Comparison of ENCODE assay signal across 18 mouse cellular contexts in the genomic region with DNA sequence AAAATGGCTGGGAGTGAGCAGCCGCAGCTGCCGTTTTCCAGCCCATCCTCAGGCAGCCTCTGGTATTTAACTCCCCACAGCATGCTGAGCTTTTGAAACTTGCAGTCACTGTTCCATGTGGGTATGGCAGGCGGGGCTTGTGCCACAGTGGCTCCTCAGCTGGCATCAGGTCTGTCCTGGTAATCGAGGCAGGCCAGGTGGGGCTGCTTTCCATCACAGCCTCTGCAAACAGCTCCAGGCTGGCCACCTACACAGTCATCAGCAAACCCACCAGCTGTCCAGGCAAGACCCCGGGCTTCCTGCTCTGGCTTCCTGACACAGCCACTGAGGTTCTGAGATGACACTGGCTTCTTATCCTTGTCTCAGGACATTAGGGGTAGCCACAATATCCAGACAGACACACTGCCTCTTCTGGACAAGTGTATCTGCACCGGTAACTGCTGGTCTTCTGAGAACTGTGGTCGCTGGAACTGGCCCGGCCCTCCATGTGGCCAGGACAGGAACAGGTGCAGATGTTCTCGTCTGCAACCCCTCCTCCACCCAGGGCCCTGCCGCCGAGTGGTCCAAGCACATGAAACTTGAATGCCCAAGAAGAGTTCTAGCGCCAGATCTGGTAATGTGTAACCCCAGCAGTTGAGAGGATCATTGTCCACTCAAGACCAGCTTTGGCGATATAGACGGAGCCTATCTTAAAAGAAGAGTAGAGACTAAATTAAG. TPM values are rescaled to one million over a fixed set of nuclear protein-coding genes. Genes with fewer than 3 reads are reported as not detected.
DNase-seq lines count a peak whose midpoint lies in the region; ATAC-seq and TF ChIP-seq lines count a peak whose summit lies in the region.
"Had no signal": no experiment of that assay in that cellular context is flagged by ENCODE, and none has a peak within 500 bp of the region (broad histone marks: within the 10 kb centered on the region; RNA-seq: fewer than 3 reads in every experiment).

No protein-coding gene starts in this region.

- no peak overlapping the region for H3K4me2 ChIP-seq in kidney, embryonic 14.5 days (replicated peaks; ENCODE audit: low read depth, low read length)
- H3K4me2 ChIP-seq in limb, embryonic 13.5 days (replicated peaks): no peak overlapping the region
- H3K4me2 ChIP-seq: heart, embryonic 12.5 days had no signal

- 76% methylated on average over 14 of the region's 14 CpGs for WGBS in kidney, embryonic 14.5 days
- 48% methylated on average over 14 of the region's 14 CpGs for WGBS in kidney, adult 2 months
- 64% methylated on average over 14 of the region's 14 CpGs for WGBS in limb, embryonic 13.5 days

- TF ChIP-seq POLR2A in kidney, adult 2 months (IDR thresholded peaks at IDR 0.05; ENCODE audit: low read depth, low read length): no peak

- H3K36me3 ChIP-seq in kidney, embryonic 14.5 days (ENCODE audit: control insufficient read depth, insufficient read depth, low read length): no peaks in the 10 kb centered on the region
- no peaks in the 10 kb centered on the region for H3K36me3 ChIP-seq in kidney, adult 2 months (ENCODE audit: control insufficient read depth, insufficient read depth, low read length)
- H3K36me3 ChIP-seq in C2C12 (ENCODE audit: control insufficient read depth, insufficient read depth): no peaks in the 10 kb centered on the region
- H3K36me3 ChIP-seq in limb, embryonic 13.5 days: no peaks in the 10 kb centered on the region
- H3K36me3 ChIP-seq: heart, embryonic 12.5 days had no signal

- no peak overlapping the region for H3K27ac ChIP-seq in kidney, embryonic 14.5 days (ENCODE audit: low read depth, low read length)
- H3K27ac ChIP-seq in kidney, adult 2 months (ENCODE audit: insufficient read depth, low read depth, low read length): no peak overlapping the region
- peak overlapping the region; percentile 99; the same call in 1 of the 2 replicates for H3K27ac ChIP-seq in limb, embryonic 13.5 days

- H3K27me3 ChIP-seq in kidney, embryonic 14.5 days (ENCODE audit: control insufficient read depth, insufficient read depth, low read length): no peaks in the 10 kb centered on the region
- H3K27me3 ChIP-seq in kidney, adult 2 months (replicated peaks; ENCODE audit: control insufficient read depth, insufficient read depth, low read length): no peaks in the 10 kb centered on the region
- no peaks in the 10 kb centered on the region for H3K27me3 ChIP-seq in C2C12 (ENCODE audit: control insufficient read depth, insufficient read depth, insufficient read length)
- no peaks in the 10 kb centered on the region for H3K27me3 ChIP-seq in limb, embryonic 13.5 days
- H3K27me3 ChIP-seq: CH12.LX; heart, embryonic 12.5 days had no signal

- DNase-seq in kidney, adult 2 months: no peak
- peak; percentile 46 for DNase-seq in brain, adult 2 months (ENCODE audit: low read depth, low spot score)
- DNase-seq in thymus, postnatal 36 days: no peak
- DNase-seq in cerebellum, postnatal 14 days: no peak
- DNase-seq: cerebellum, postnatal 36 days; forebrain, postnatal 0 days; gastrocnemius, postnatal 25 days; heart, postnatal 36 days; layer of hippocampus, postnatal 36 days; liver; lung, adult 2 months; right cerebral cortex, postnatal 4 days; thymus, postnatal 25 days had no signal

- no peaks in the 10 kb centered on the region for H3K79me3 ChIP-seq in C2C12 (ENCODE audit: low read depth)

- ATAC-seq in kidney, embryonic 14.5 days (ENCODE audit: low FRiP score, low TSS enrichment): no peak
- no peak for ATAC-seq in limb, embryonic 13.5 days (ENCODE audit: low FRiP score, low read depth)
- ATAC-seq: forebrain, postnatal 0 days had no signal

- H3K4me1 ChIP-seq in kidney, embryonic 14.5 days (ENCODE audit: control insufficient read depth, insufficient read depth, low read length): peaks cover 37% of the 10 kb centered on the region
- H3K4me1 ChIP-seq in kidney, adult 2 months (ENCODE audit: control insufficient read depth, insufficient read depth, low read length): peaks cover 30% of the 10 kb centered on the region
- peaks cover 79% of the 10 kb centered on the region for H3K4me1 ChIP-seq in limb, embryonic 13.5 days

- no peak overlapping the region for H3ac ChIP-seq in C2C12 (ENCODE audit: control insufficient read depth, insufficient read length, low read depth)

- H3K4me3 ChIP-seq in kidney, embryonic 14.5 days (ENCODE audit: low read length): no peak overlapping the region
- no peak overlapping the region for H3K4me3 ChIP-seq in kidney, adult 2 months (ENCODE audit: insufficient read depth, low read depth, low read length)
- H3K4me3 ChIP-seq in C2C12 (ENCODE audit: insufficient read depth, poor library complexity, severe bottlenecking): no peak overlapping the region
- no peak overlapping the region for H3K4me3 ChIP-seq in limb, embryonic 13.5 days
- H3K4me3 ChIP-seq: heart, embryonic 12.5 days had no signal

- TF ChIP-seq CTCF in kidney, adult 2 months (conservative IDR thresholded peaks at IDR 0.05; ENCODE audit: insufficient read depth, insufficient read length, low read depth, low read length): no peak
- TF ChIP-seq CTCF in C2C12 (IDR thresholded peaks at IDR 0.05; ENCODE audit: control insufficient read depth, insufficient read depth, insufficient read length): no peak

- H3K79me2 ChIP-seq in C2C12 (ENCODE audit: control insufficient read depth, insufficient read depth): no peaks in the 10 kb centered on the region

- H3K9me3 ChIP-seq in kidney, embryonic 14.5 days (ENCODE audit: control insufficient read depth, low read length): no peaks in the 10 kb centered on the region
- no peaks in the 10 kb centered on the region for H3K9me3 ChIP-seq in limb, embryonic 13.5 days
- H3K9me3 ChIP-seq: heart, embryonic 12.5 days had no signal

- H3K9ac ChIP-seq in kidney, embryonic 14.5 days (ENCODE audit: low read depth, low read length): 0 out of 2 replicates have a peak overlapping the region, but pooled peaks have one; percentile 28
- H3K9ac ChIP-seq in limb, embryonic 13.5 days: no peak overlapping the region
- H3K9ac ChIP-seq: forebrain, postnatal 0 days; heart, embryonic 12.5 days had no signal

TF ChIP-seq in C2C12, 6 proteins besides CTCF, POLR2A, EP300 and RAD21:
- TF ChIP-seq MYOD1 (IDR thresholded peaks at IDR 0.05; ENCODE audit: control insufficient read depth, insufficient read length, low read depth): peak; percentile 77
- TF ChIP-seq USF1 (IDR thresholded peaks at IDR 0.05; ENCODE audit: low read depth): no peak
TF ChIP-seq in C2C12: peak in this region for 1.

RNA-seq across cellular contexts. Expression of a gene that starts 59.9 kb away (rescaled TPM):
- 5.8 and 6.9 TPM in 2 replicates for polyA plus RNA-seq in kidney, embryonic 14.5 days (2014; fragmentation: Nextera tagmentation; extraction: Ambion mirVana)
- 10.4 and 12.4 TPM in 2 replicates for polyA plus RNA-seq in kidney, adult 2 months (2012; rRNA removed)
- 1.2 TPM for polyA plus RNA-seq in C2C12 (2012; fragmentation: generic; extraction: Trizol)
- 4.9 and 7.5 TPM in 2 replicates for polyA plus RNA-seq in limb, embryonic 13.5 days (2015; fragmentation: Nextera tagmentation; extraction: Ambion mirVana)
